Mouse (Mus musculus) lung, adult 2 months (tissue): ENCODE data around the gene Hpcal4.
A peak's percentile ranks its signal among the peaks of the same experiment; 100 is the strongest.

ENCODE experiments used
- CTCF ChIP-seq: fragments of 200-500 bp; IDR thresholded peaks from 2 replicates; pipeline ENCODE4 v1.5.1; 2011; ENCODE audit warnings: mild to moderate bottlenecking, low read length, control low read depth; ENCODE audit not compliant: insufficient read depth
- POLR2A ChIP-seq: fragments of 200-500 bp; IDR thresholded peaks from 2 replicates; pipeline ENCODE4 v1.6.1; 2011; ENCODE audit warnings: low read depth, mild to moderate bottlenecking, control low read depth, low read length, borderline replicate concordance; ENCODE audit errors: extremely low read depth

DNA sequence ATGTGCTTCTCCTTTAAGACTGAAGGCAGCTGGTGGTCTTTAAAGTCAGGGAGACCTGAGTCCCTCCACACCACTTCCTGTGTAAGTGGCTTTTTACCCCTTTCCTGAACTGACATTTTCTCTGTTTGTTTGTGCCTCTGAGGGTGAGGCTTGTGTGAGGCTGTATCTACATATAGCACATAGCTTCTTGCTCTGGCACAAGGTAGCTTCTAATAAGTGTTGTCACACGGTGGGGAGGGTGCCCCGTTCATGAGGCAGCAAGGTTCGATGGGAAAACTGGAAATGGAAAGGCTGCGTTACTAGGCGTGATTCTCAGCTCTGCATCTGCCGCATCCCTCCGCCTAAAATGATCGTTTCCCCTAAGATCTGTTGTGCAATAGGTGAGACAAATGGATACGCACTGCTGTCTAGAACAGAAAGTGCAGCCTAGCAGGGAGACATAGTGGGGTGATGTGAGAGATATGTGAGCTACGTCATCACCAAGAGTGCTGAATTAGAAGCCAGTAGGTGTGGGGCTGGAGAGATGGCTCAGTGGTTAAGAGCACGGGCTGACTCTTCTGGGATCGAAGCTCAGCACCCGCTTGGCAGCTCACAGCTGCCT is 53.5 kb downstream of the Hpcal4 start:
- no peak for TF ChIP-seq CTCF
- TF ChIP-seq POLR2A = peak; percentile 27; the same call in 1 of the 2 replicates
